Mouse (Mus musculus) thymus, postnatal 0 days (tissue): ENCODE measurements around the gene Tenm2. TPM values are rescaled to one million over a fixed set of nuclear protein-coding genes. Genes with fewer than 3 reads are reported as not detected.

ENCODE experiments used
- DNase-seq: peaks from one replicate; pipeline ENCODE4 v3.0.0-alpha.2; 2015; ENCODE audit warnings: low spot score
- polyA plus RNA-seq: library from polyadenylated mRNA; unstranded; fragments of >200 nt; fragmentation: Nextera tagmentation; extraction: Ambion mirVana; gene quantifications from 2 replicates; pipeline ENCODE4 v1.2.1, GENCODE M21; 2015

Gene Tenm2
- polyA plus RNA-seq, 1 experiment from 2014 or later = 1.2 TPM

DNA sequence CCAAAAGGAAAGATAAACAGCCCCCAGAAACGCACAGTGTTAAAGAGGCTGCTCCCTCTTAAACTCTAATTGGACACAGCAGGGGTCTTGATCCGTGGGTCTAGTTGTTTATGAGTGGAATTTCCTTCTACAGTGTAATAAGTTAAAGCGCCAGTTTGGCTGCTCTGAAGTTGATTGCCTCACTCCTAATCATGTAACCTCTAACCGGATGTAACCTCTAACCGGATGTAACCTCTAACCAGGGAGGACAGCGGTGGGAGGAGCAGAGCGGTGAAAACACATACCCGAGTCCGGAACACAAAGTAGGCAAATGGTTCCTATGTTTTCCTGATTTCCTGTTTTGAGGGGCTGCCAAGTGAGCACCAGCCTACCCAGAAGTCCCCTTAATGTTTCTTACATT, 871.3 kb downstream of the Tenm2 start:
- DNase-seq = no peak

DNA sequence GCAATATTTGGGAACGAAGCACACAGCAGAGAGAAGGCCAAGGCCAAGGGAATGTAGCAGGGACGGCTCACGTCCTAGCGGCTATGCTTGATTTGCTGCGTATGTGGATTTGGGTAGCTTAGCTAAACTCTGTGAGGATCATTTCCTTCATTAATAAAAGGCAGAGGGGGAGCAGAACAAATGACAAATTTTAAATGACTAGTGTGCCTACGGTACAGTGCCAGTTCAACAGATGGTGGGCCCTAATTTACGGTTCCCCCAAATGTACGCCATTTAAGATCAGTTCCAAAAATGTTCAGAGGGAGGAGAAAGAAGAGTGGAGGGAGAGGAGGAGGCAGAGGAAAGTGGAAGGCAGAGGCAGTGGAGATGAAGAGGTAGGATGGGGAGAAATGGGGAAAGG, 873.2 kb downstream of the Tenm2 start:
- DNase-seq = no peak

DNA sequence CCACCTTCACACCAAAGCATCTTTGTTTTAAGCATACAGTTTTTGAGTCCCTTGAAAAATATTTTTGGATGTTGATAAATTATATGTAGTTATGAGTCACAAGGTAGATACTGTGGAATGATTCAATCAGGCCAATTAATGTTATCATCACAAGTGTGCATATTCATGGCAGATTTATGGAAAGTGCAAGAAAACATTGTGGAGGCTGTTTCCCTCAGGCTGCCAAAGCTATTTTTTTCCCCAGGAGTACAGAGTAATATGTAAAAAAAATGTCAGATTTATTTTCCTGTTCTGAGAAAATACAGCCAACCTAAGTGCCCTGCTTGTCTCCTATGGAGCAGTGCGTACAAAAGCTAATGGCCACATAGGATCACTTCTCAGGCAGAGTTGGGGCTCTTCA, 882.5 kb downstream of the Tenm2 start:
- no peak for DNase-seq

DNA sequence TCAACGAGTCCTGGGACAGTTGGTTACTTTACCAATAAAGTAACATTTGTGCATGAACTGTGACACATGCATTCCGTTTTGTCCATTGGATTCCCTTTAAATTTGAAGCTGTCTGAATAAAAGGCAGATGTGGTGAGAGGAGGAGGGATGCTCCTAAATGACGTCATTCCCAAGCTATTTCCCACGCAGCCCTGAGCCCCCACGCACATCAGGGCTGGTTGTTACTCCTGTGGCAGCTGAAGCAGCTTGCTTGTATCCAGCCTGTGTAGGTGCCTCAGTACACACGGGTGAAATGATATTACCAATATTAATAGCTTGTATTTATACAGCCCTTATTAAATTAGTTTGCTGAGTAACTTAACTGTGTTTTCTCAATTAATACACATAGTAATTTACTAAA, 884.0 kb downstream of the Tenm2 start:
- no peak for DNase-seq

DNA sequence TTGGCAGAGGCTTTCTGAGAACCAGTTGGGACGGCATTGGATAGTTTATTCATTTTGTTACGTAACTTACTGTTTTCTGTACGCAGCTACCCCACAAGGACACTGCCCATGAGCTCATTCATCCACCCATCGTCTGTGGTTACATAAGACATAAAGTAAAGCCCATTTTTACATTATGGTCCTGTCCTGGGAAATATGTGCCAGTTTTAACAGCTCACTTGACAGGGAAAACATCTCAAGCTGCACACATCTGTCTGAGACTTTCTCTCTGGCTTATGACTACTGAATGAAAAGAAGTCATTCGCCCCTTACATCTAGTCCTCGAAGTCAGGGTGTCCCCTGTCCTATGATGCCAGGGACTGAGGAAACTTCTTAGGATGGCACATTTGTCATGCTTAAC, 884.4 kb downstream of the Tenm2 start:
- DNase-seq = no peak

DNA sequence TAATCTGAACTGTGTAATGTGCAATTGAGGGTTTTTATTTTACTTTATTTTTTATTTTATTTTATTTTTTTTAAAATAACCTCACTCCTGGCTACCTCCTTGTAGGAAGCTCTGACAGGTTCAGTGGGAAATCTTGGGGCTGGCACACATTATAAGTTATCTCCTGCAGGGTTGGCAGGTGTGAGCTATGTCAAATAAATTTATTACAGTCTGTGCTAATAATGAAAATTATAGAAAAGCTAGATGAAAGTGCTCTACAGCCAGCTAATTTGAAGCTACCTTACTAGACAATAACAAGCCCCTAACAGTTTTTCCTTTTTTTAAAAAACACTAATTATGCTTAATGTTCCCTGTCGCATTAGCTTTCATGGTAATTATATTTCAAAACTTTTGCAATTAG, 885.5 kb downstream of the Tenm2 start:
- DNase-seq = no peak

DNA sequence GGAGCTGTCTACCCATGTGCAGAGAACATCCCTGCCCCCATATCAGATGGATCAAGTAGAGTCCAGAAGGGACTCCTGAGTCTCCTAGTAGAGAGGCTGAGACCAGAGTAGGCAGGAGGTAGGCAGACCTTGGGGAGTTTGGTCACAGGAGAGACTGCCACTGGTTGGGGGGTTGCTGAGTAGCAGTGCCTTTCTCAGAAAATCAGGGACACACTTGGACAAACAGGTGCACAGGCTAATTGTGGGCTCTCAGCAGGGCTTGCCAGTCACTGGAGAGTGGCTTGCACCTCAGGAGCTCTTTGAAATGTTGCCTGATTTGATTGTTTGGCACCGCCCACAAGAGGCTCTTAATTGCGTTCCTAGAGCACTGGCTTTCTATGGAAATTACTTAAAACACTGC, 885.9 kb downstream of the Tenm2 start:
- DNase-seq = no peak

DNA sequence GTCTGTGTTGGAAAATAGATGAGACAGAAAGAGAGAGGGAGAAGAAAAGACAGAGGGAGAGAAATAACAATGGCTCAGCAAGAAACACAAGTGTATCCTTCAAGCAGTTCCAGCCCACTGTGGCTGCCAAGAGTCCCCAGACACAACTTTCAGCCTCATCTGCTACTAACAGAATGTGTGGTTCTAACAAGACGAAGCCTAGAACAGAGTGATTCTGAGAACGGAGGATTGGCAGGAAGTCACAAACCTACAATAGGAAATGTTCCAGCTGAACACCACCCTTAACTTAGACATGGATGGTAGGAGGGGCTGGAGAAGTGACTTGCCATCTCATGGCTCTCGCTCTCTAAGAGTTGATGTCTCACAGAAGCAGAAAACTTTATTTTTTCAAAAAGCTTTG, 894.0 kb downstream of the Tenm2 start:
- DNase-seq = no peak

DNA sequence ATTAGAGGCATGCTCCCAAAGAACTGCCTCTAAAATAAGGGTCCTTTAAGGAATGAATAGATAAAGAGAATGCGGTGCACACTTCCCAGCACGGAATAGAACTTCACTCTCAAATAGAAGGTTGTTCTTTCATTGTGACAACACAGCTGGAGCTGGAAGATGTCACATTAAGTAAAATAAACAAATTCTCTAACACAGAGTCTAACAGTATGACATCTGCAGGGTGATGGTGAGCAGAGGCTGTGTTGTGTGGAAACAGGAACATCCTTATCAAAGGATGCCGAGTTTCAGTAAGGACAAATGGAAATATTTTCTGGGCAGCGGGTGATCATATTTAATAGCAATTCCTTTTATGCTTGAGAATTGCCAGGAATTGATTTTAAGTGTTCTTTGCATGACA, 897.3 kb downstream of the Tenm2 start:
- no peak for DNase-seq

DNA sequence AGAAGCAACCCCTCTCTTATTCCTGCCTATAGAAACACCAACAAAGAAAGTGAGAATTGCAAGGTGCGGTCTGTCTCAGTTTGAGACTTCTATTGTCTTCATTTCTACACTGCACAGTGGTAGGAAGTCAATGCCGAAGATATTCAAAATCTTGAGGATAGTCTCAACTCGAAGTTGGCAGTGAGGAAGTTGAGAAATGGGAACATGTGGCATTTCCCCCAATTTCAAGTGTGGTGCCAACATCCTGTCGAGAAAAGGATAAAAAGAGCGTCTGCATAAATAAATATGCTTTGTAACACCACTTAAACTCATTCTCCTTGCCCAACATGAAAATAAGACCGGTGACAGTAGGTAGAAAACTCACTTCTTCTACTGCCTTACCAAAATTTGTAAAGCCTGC, 898.7 kb downstream of the Tenm2 start:
- DNase-seq = no peak

DNA sequence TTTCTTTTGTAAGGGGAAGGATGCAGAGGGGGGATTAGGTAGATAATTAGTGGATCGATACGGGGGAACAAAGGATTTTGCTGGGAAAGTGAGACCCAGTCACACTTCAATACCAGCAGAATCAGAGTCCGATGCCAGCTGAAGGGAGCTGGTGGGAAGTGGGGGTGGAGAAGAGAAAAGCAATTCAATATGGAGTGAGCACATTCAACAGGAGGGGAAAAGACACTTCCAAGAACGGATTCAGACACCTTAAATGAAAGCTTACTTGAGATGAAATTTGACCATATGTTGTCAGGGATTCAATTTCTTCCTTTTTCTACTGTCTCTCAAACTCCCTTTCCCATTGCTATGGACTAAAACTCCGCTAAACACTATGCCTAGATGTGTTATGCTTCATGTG, 900.6 kb downstream of the Tenm2 start:
- DNase-seq = no peak

DNA sequence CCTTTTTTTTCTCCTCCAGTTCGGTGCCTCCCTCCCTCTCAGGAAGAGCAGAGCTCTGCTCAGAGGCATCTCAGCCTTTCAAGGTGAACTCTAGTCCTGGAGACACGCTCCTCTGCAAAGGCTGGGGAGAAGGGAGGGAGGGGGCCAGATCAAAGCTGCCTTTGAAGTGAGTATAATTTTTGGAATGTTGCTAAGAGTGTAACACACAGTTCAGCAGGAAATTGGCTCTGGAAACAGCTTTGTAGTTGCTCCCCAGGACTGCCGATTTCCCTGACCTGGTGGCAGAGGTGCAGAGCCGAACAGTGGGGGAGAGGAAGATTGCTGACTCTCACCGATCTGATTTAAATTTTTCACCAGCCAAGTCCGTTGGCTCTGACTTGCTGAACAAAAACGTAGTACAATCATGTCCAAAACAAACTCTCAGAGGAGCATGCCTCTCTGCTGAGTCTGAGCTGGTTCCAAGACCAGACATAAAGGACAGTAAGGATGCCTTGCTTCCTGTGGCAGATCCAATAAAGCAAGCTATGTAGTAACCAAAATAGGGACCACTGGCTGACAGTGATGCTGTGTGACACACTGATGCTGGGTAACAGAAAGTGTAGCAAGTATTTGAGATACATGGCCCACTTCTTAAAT, 901.5 kb downstream of the Tenm2 start:
- DNase-seq = no peak

DNA sequence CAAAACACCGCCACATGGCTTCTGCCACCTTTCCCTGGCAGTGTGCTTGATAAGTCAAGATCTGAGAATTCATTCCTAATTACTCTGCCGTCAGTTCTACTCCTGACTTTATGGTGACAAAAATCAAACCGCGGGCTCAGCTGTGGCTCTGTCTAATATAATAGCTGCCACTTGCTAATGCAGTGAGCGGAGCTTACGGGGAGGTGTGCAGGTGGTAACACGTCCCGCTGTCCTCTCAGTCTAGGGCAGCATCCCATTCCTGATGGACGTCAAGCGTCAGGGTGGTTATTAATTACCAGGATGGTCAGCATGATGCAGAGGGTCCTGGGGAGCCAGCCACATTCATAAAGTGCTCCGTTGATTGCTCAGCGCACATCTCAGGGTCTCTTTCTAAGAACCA, 903.5 kb downstream of the Tenm2 start:
- DNase-seq = no peak

DNA sequence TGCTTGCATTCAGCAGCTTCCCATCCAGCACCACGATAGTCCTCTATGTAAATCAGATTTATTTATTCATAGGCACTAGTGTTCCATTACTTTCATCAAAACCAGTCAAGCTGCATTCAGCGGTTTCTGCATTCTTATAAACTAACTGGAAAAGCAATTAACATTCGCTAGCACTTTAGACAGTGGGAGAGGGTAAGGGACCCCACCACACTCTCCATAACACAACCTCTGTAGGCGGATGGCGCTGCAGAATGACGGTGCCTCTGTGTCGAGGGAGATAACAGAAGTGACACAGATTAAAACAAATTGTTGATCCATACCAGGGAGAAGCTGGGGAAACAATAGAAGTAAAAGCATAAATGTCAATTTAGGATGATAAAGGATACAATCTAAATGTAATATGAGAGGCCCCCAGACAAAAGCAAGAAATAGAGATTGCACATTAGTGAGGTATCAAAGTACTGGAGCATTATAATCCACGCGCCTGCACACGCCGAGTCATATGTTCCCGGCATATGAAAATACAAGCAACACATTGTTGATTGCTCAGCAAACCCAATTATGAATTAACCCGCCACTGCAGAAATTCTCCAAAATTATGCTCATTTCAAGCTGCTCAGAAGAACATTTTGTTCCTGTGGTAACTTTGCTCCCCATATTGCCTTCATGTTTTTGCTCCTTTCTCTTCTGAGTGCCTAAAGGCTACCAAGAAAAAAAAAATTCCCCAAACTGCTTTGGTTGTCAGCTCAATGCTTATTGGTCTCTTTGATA, 904.2 kb downstream of the Tenm2 start:
- DNase-seq = no peak

DNA sequence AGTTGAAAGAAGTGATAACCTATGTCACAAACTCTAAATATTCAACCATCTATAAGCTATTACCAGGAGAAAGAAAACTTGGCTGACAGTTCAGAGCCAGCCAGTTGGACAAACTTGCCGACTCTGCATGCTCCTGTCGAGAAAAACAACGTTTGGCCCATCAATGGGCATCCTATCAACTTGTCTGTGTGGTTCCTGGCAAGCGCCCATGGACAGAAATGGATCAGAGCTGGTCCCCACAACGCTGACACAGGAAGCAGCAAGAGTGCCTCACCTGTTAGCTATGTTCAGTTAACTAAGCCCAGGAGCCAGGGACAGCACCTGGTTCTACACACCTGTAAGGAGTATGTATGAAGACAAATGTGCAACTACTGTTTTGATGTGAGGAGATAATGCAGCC, 908.5 kb downstream of the Tenm2 start:
- DNase-seq = no peak

DNA sequence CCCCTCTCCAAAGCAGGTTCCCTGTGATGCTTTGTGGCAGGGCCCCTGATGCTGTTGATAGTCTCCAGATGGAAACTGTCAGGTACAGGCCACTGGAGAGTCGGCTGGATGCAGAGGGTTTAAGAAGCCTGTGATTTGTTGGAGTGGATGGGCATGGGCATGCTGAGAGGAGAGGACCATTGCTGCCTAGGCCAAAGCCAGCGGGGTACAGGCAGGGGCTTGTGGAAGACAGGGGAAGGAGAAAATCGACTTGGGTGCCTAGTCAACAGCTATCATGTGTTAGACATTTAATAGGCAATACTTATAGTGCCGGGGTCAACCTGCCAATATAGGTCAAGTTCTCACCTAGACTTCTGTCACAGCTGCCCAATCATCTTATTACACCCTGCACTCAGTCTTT, 926.4 kb downstream of the Tenm2 start:
- DNase-seq = no peak

DNA sequence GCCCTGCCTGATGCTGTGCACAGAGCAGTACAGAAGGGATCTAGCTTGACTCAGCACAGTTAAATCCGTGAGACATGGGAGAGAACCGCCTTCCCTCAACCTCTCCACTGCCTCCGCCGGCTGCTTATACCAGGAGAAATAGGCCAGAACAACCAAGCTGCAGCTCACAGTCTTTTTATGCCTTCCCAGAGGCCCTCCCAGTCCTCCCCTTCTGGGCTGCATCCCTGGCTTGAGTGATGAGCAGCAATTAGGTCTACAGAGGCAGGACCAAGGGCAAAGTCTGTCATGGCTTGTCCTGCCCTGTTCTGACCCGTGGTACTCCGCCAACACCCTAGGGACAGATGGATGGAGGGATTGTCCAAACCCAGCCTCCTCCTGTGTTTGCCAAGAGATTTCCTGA, 928.5 kb downstream of the Tenm2 start:
- DNase-seq = no peak

DNA sequence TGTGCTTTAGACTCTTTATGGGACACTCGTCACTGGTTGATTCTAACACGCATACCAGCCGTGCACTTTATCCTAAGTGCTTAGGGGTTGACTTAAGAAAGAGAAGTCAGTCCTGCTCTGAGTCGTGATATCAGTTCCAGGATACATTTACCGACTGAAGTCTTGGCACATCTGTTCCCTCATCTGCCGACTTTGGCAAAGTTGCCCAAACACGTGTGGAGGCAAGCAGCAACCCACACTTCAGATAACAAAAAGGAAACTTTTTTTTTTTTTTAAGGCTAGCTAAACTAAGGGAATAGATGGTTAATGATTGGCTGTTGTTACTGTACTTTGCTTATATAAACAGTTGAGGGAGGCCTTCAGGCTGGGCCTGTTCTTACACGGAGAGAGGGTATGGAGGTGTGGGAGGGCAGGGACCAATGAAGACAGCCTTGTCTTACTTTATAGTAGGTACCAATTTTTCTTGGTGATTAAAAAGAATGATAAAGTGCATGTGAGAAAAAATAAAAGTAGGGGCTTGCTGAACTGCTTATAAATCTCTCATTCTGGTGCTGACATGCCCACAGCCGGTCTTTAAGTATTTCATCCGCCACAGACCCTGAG, 930.3 kb downstream of the Tenm2 start:
- DNase-seq = no peak

DNA sequence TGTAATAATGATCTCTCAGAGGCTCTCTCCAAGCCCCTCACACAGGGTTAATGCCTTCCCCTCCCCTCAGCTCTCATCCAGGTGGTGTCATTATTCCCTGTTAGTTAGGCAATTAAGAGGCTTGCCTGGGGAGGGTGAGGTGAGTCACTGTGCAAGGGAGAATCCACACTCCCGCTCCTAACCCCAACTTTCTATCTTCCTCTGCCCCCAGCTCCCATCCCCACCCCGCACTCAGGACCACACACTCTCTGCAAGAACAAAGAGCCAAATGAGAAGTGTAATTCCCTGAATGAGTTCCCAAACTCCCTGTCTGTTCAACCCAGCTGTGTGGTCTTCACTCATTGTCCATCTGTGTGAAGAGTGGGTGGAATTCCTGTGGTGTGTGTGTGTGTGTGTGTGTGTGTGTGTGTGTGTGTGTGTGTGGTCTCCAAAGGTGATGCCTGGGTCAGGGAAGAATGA, 932.8 kb downstream of the Tenm2 start:
- DNase-seq = no peak

DNA sequence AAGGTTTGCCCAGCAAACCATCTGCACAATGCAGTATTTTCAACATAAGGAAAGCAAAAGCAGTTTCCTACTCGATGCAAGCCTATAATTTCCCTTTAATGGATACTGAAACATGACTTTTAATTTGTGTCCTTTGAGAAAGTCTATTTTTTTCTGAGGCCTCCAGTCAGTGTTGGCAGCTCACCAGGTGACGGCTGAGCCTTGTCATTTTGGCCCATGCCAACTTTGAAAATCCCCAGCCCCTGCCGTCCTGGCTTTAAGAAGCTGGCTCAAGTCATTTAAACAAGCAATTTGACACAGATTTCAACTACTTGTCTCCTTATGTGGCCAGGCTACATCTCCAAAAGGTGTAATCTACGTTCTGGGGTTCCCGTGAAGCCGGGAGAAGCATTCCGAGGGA, 933.7 kb downstream of the Tenm2 start:
- DNase-seq = no peak

DNA sequence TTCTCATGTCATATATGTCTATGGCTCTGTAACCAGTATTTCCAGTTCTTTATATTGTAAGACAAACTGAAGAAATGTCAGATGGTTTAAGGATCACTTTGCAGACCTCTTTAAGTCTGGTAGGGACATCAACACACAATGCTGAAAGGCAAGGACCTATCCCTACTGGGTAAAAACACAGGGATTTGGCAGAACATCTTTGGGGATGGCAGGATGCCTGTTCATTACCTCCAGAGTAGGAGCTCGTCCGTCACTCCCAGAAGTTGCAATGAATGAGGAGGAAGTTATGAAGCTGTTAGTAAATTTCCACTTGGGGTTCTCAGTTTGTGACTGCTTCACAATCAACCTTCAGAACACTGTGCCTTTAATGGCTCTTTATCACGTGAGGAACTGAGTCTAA, 939.2 kb downstream of the Tenm2 start:
- DNase-seq = no peak

DNA sequence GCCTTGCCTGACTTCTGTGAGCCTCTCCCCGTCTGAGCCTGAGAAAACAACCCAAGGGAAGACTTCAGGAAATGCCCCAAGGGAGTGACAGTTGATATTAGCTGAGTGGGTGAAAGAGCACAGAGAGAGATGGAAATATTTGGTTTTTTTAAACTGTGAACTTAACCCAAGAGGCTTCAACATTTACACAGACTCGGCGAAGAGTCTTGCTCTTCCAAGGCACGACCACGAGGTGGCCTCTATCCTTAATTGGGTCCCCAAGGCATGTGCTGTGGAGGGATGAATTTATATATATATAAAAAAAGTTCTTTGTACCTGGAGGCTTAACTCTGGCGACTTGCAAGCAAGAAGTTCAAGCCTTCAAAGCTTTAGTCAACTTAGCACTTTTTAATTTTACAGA, 943.6 kb downstream of the Tenm2 start:
- DNase-seq = no peak

DNA sequence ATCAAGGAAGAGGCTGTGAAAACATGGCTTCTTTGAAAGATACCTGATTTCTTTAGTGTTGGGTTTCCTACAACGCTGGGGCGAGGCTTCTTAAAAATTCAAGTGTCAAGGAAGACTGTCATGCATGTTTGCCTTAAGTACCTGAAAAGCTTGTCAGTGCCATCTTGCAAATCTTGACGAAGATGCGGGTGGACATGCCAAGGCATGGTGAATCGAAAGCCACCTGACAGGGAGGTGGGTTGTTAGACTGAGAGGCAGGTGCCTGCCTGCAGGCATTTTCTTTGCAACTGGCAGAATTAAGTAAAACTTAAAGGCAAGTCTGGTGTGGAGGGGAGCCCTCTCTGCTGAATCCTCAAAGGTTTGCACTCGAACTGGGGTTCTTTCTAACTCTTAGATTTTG, 949.5 kb downstream of the Tenm2 start:
- no peak for DNase-seq
